Mouse (Mus musculus): ENCODE results near the gene Zkscan16.

GRCm38 (mm10) chr4:58935846-58936245 lies 7.6 kb upstream of the Zkscan16 start:
- TF ChIP-seq CTCF (IDR thresholded peaks at IDR 0.05; ENCODE audit: extremely low read depth, insufficient read depth, insufficient read length, insufficient replicate concordance), result no peak
- TF ChIP-seq POLR2A (IDR thresholded peaks at IDR 0.05; ENCODE audit: low read depth, low read length), result no peak
